Mouse (Mus musculus): Measurements from ENCODE around the gene Fam228b. TPM values are rescaled to one million over a fixed set of nuclear protein-coding genes. Genes with fewer than 3 reads are reported as not detected.

The Fam228b gene
- polyA plus RNA-seq, 1 experiment = 0.72 TPM

GRCm38 (mm10) chr12:4744486-4744885, 24.6 kb downstream of the Fam228b start:
- WGBS = 83% methylated on average over 10 of the region's 10 CpGs
- no peaks in the 10 kb centered on the region for H3K4me1 ChIP-seq (ENCODE audit: control insufficient read depth, insufficient read depth, low read length)
- no peak overlapping the region for H3K4me3 ChIP-seq (replicated peaks; ENCODE audit: extremely low read depth, low read depth, low read length)
- TF ChIP-seq POLR2A (IDR thresholded peaks at IDR 0.05; ENCODE audit: borderline replicate concordance, extremely low read depth, low read depth, low read length) (no peak), CTCF (IDR thresholded peaks at IDR 0.05; ENCODE audit: insufficient read depth, low read length) (no peak)
- no peak for DNase-seq

- no peak for DNase-seq
- 83% methylated on average over 3 of the region's 3 CpGs for WGBS
- no peak for TF ChIP-seq POLR2A (IDR thresholded peaks at IDR 0.05; ENCODE audit: borderline replicate concordance, extremely low read depth, low read depth, low read length)
- TF ChIP-seq CTCF (IDR thresholded peaks at IDR 0.05; ENCODE audit: insufficient read depth, low read length) = no peak
- Histone ChIP-seq H3K4me1 (ENCODE audit: control insufficient read depth, insufficient read depth, low read length) (no peaks in the 10 kb centered on the region), H3K4me3 (replicated peaks; ENCODE audit: extremely low read depth, low read depth, low read length) (no peak overlapping the region)
These were observed 26.9 kb downstream of the Fam228b start for GRCm38 (mm10) chr12:4742183-4742582.

GRCm38 (mm10) chr12:4740823-4741222, 28.2 kb downstream of the Fam228b start:
- 47% methylated on average over 7 of the region's 7 CpGs for WGBS
- TF ChIP-seq POLR2A (IDR thresholded peaks at IDR 0.05; ENCODE audit: borderline replicate concordance, extremely low read depth, low read depth, low read length) (no peak), CTCF (IDR thresholded peaks at IDR 0.05; ENCODE audit: insufficient read depth, low read length) (no peak)
- DNase-seq = no peak
- Histone ChIP-seq H3K4me3 (replicated peaks; ENCODE audit: extremely low read depth, low read depth, low read length) (no peak overlapping the region), H3K4me1 (ENCODE audit: control insufficient read depth, insufficient read depth, low read length) (no peaks in the 10 kb centered on the region)

GRCm38 (mm10) chr12:4738031-4738576, 31.0 kb downstream of the Fam228b start, which contains the start of gene Fam228a:
Gene Fam228a, minus strand, starts transcription at chr12:4738430.
- 91% methylated on average over 18 of the region's 18 CpGs for WGBS
- no peak for DNase-seq
- Histone ChIP-seq H3K4me3 (replicated peaks; ENCODE audit: extremely low read depth, low read depth, low read length) (no peak within 1 kb of the TSS), H3K4me1 (ENCODE audit: control insufficient read depth, insufficient read depth, low read length) (no peaks in the 10 kb centered on the region)
- TF ChIP-seq CTCF (IDR thresholded peaks at IDR 0.05; ENCODE audit: insufficient read depth, low read length) = no peak

GRCm38 (mm10) chr12:4732332-4732731, 36.7 kb downstream of the Fam228b start:
- no peaks in the 10 kb centered on the region for H3K4me1 ChIP-seq (ENCODE audit: control insufficient read depth, insufficient read depth, low read length)
- DNase-seq = no peak
- 53% methylated on average over 4 of the region's 4 CpGs for WGBS
- TF ChIP-seq CTCF (IDR thresholded peaks at IDR 0.05; ENCODE audit: insufficient read depth, low read length) (no peak), POLR2A (IDR thresholded peaks at IDR 0.05; ENCODE audit: borderline replicate concordance, extremely low read depth, low read depth, low read length) (no peak)
- no peak overlapping the region for H3K4me3 ChIP-seq (replicated peaks; ENCODE audit: extremely low read depth, low read depth, low read length)

GRCm38 (mm10) chr12:4731629-4732028, 37.4 kb downstream of the Fam228b start:
- WGBS = 57% methylated on average over 4 of the region's 4 CpGs
- DNase-seq = no peak
- no peak for TF ChIP-seq CTCF (IDR thresholded peaks at IDR 0.05; ENCODE audit: insufficient read depth, low read length)
- no peak for TF ChIP-seq POLR2A (IDR thresholded peaks at IDR 0.05; ENCODE audit: borderline replicate concordance, extremely low read depth, low read depth, low read length)
- Histone ChIP-seq H3K4me3 (replicated peaks; ENCODE audit: extremely low read depth, low read depth, low read length) (no peak overlapping the region), H3K4me1 (ENCODE audit: control insufficient read depth, insufficient read depth, low read length) (no peaks in the 10 kb centered on the region)

- no peak for DNase-seq
- WGBS = 89% methylated on average over 3 of the region's 3 CpGs
- Histone ChIP-seq H3K4me1 (ENCODE audit: control insufficient read depth, insufficient read depth, low read length) (no peaks in the 10 kb centered on the region), H3K4me3 (replicated peaks; ENCODE audit: extremely low read depth, low read depth, low read length) (no peak overlapping the region)
- TF ChIP-seq CTCF (IDR thresholded peaks at IDR 0.05; ENCODE audit: insufficient read depth, low read length) = no peak
- no peak for TF ChIP-seq POLR2A (IDR thresholded peaks at IDR 0.05; ENCODE audit: borderline replicate concordance, extremely low read depth, low read depth, low read length)
These were observed 39.9 kb downstream of the Fam228b start for GRCm38 (mm10) chr12:4729165-4729564.

GRCm38 (mm10) chr12:4719762-4720754, 49.0 kb downstream of the Fam228b start:
- no peaks in the 10 kb centered on the region for H3K4me1 ChIP-seq (ENCODE audit: control insufficient read depth, insufficient read depth, low read length)
- TF ChIP-seq CTCF (IDR thresholded peaks at IDR 0.05; ENCODE audit: insufficient read depth, low read length) (no peak), POLR2A (IDR thresholded peaks at IDR 0.05; ENCODE audit: borderline replicate concordance, extremely low read depth, low read depth, low read length) (no peak)
- H3K4me3 ChIP-seq (replicated peaks; ENCODE audit: extremely low read depth, low read depth, low read length) = no peak overlapping the region
- DNase-seq = no peak
- 72% methylated on average over 17 of the region's 17 CpGs for WGBS

GRCm38 (mm10) chr12:4719066-4719761, 49.9 kb downstream of the Fam228b start:
- no peak for TF ChIP-seq POLR2A (IDR thresholded peaks at IDR 0.05; ENCODE audit: borderline replicate concordance, extremely low read depth, low read depth, low read length)
- TF ChIP-seq CTCF (IDR thresholded peaks at IDR 0.05; ENCODE audit: insufficient read depth, low read length) = no peak
- H3K4me3 ChIP-seq (replicated peaks; ENCODE audit: extremely low read depth, low read depth, low read length) = no peak overlapping the region
- WGBS = 53% methylated on average over 13 of the region's 13 CpGs

More at GRCm38 (mm10) chr12:4719066-4719761, 49.9 kb downstream of the Fam228b start:
- no peak for DNase-seq
- H3K4me1 ChIP-seq (ENCODE audit: control insufficient read depth, insufficient read depth, low read length) = no peaks in the 10 kb centered on the region
